Comparison of ENCODE assay signal across 20 mouse cellular contexts in the genomic region with DNA sequence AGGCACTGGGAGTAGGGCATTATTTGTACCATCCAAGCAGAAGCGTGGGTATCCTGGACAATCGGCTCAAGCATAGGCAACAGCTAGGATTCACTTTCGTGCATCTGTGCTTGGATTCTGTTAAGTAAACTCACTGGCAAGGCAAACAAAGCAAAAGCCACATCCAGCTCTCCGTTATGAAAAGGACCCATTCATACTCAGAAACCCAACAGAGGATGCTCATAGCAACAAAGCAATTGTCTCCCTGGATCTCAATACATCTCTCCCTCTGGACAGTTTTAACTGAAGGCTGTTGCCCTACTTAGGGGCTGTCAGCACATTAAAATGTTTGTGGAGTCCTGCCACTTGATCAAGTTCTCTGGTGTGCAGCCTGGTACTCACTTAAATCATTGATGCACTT. TPM values are rescaled to one million over a fixed set of nuclear protein-coding genes. Genes with fewer than 3 reads are reported as not detected.
DNase-seq lines count a peak whose midpoint lies in the region; ATAC-seq and TF ChIP-seq lines count a peak whose summit lies in the region.
"Had no signal": no experiment of that assay in that cellular context is flagged by ENCODE, and none has a peak within 500 bp of the region (broad histone marks: within the 10 kb centered on the region; RNA-seq: fewer than 3 reads in every experiment).

No protein-coding gene starts in this region.

- DNase-seq in cerebellum, adult 9-10 months, result peak; percentile 15
- no peak for DNase-seq in cerebellum, postnatal 25 days
- no peak for DNase-seq in gastrocnemius, adult 2 months
- no peak for DNase-seq in gastrocnemius, postnatal 25 days
- DNase-seq in layer of hippocampus, adult 2 months (ENCODE audit: low spot score in 2 of 2), result no peak
- DNase-seq in layer of hippocampus, adult 9-10 months (ENCODE audit: low spot score), result no peak
- DNase-seq in brain, adult 2 months (ENCODE audit: low read depth, low spot score), result peak; percentile 84
- DNase-seq: adrenal gland, adult 2 months; cerebellum, adult 11-12 months; gastrocnemius, postnatal 36 days; kidney, postnatal 10 days; lung, adult 18-20 months had no signal

- intact Hi-C loops in gastrocnemius, adult 2 months (cut with DNase I), result loop anchor here (2.0 to 5.0 kb wide), 2 partner anchors 30 to 150 kb away; no protein-coding TSS in a partner anchor

- peak overlapping the region; percentile 86 for H3K27ac ChIP-seq in gastrocnemius, adult 2 months
- H3K27ac ChIP-seq in layer of hippocampus, adult 2 months, result peak overlapping the region; percentile 77
- H3K27ac ChIP-seq: limb, embryonic 15.5 days; stomach, postnatal 0 days had no signal

- no peak for TF ChIP-seq CTCF in gastrocnemius, adult 2 months (IDR thresholded peaks at IDR 0.05)
- TF ChIP-seq CTCF in layer of hippocampus, adult 2 months (conservative IDR thresholded peaks at IDR 0.05), result no peak

- no peak overlapping the region for H3K4me3 ChIP-seq in gastrocnemius, adult 2 months
- no peak overlapping the region for H3K4me3 ChIP-seq in layer of hippocampus, adult 2 months
- H3K4me3 ChIP-seq: limb, embryonic 15.5 days; neural tube, embryonic 13.5 days had no signal

- no peak for ATAC-seq in activated CD4-positive, CD25-positive, alpha-beta regulatory T cell, adult 4 months
- ATAC-seq: CD4-positive, CD25-positive, alpha-beta regulatory T cell, adult 4 months; intestine, postnatal 0 days had no signal

RNA-seq across cellular contexts. Expression of gene Cryzl2, which starts 11.2 kb away (rescaled TPM):
- under 1 TPM; 0.33 to 0.45 TPM for total RNA-seq in gastrocnemius, adult 2 months (2021)
- 1 to 10 TPM; 1.2 to 1.4 TPM for total RNA-seq in gastrocnemius, postnatal 25 days (2021)
- 1 to 10 TPM; 4.3 to 5.1 TPM for total RNA-seq in layer of hippocampus, adult 2 months (2021)
- 1 to 10 TPM; 3.9 to 5.5 TPM for polyA plus RNA-seq in activated CD4-positive, CD25-positive, alpha-beta regulatory T cell, adult 4 months (2017; shearing (Covaris generic))
- polyA plus RNA-seq: G1E had no signal

RNA-seq across cellular contexts. Expression of gene Rasal2, which starts 34.7 kb away (rescaled TPM):
- total RNA-seq in gastrocnemius, adult 2 months (2021), result 1 to 10 TPM; 6.4 to 7.4 TPM
- total RNA-seq in gastrocnemius, postnatal 25 days (2021), result 1 to 10 TPM; 8.6 TPM
- 10 to 100 TPM; 91.1 to 93.7 TPM for total RNA-seq in layer of hippocampus, adult 2 months (2021)
- under 1 TPM in 1 of 2 experiments, not detected in 1; 0.19 TPM for polyA plus RNA-seq in activated CD4-positive, CD25-positive, alpha-beta regulatory T cell, adult 4 months (2017; shearing (Covaris generic))
- polyA plus RNA-seq: CD4-positive, CD25-positive, alpha-beta regulatory T cell, adult 4 months had no signal

RNA-seq across cellular contexts. Expression of gene Sec16b, which starts 59.4 kb away (rescaled TPM):
- total RNA-seq in gastrocnemius, adult 2 months (2021), result 1 to 10 TPM in 1 of 2 experiments, under 1 TPM in 1; 0.66 to 1.1 TPM
- total RNA-seq in gastrocnemius, postnatal 25 days (2021), result 1 to 10 TPM; 1.2 to 1.8 TPM
- under 1 TPM; 0.20 to 0.39 TPM for total RNA-seq in layer of hippocampus, adult 2 months (2021)
- under 1 TPM; 0.78 to 0.90 TPM for polyA plus RNA-seq in activated CD4-positive, CD25-positive, alpha-beta regulatory T cell, adult 4 months (2017; shearing (Covaris generic))
- total RNA-seq: megakaryocyte-erythroid progenitor cell, adult 5-6 weeks had no signal
- polyA plus RNA-seq: G1E had no signal

Comparison
In these comparisons a context has a peak if more than half of its experiments do, and no peak if none do; other contexts are left out.
1. DNase-seq: peak in cerebellum, adult 9-10 months (single experiment) and brain, adult 2 months (single experiment); none in cerebellum, postnatal 25 days (0 of 2), gastrocnemius, adult 2 months (single experiment), gastrocnemius, postnatal 25 days (single experiment), layer of hippocampus, adult 2 months (0 of 2) and layer of hippocampus, adult 9-10 months (single experiment).
2. RNA of gene Rasal2, which starts 34.7 kb away (total RNA-seq): 91.1 to 93.7 TPM in layer of hippocampus, adult 2 months; 8.6 TPM in gastrocnemius, postnatal 25 days and 6.4 to 7.4 TPM in gastrocnemius, adult 2 months; every median in the first group is over 4 times any median in the second.